Mouse (Mus musculus): ENCODE data around the gene Zfp940. TPM values are rescaled to one million over a fixed set of nuclear protein-coding genes. Genes with fewer than 3 reads are reported as not detected.

Zfp940 gene
- total RNA-seq, 2 experiments from 2014 or later = 14.3 to 17.0 TPM

DNA sequence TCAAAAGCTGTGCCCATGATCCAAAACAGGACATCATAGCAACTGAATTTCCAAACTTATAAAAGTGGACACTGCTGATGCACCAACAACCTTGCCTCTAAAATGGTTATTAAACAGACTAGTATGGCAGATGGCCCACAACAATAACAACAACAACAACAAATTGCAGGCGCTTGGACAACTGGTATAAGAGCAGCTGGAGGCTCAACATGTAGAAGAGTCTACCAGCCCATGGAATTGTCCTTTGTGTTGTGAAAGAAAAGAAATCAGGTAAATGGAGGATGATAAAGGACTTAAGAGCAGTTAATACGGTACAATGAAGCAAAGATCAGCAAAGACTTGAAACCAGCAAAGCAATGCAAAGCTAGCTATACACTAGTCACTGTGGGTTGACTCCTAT is 39.1 kb downstream of the Zfp940 start:
- no peak for DNase-seq (ENCODE audit: extremely low spot score in 1 of 2, low spot score in 1 of 2)

DNA sequence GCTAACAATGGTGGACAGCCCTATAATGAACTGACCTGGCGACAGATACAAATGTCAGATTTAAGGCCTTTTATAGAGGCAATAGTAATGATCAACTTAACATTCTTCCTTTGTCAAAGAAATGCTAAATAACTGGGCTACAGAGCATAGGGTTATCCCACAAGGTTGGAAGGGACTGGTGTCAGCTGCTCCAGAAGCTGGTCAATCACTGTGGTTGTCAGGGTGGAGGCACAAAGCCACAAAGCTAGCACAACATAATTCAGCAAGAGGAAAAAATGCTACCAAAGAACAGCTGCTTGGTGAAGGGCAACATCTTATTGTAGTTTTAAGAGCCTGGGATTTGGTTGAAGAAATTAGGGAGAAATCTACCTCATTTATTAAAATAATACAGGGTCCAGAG is 41.2 kb downstream of the Zfp940 start:
- no peak for DNase-seq (ENCODE audit: extremely low spot score in 1 of 2, low spot score in 1 of 2)

DNA sequence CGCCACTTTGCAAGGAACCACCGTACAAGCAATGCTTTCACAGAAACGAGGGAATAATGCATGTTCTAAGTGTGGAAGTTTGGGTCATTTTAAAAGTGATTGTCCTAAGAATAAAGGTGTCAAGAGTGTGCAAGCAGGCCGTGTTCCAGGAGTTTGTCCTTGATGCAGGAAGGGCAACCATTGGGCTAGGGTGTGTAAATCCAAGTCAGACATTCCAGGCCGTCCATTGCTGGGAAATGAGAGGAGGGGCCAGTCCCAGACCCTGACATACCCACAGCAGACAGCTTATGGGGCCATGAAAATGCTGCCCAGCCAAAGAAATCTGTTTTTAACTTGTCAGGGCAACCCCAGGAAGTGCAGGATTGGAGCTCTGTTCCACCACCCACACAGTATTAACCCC is 46.4 kb downstream of the Zfp940 start:
- DNase-seq (ENCODE audit: extremely low spot score in 1 of 2, low spot score in 1 of 2) = no peak

DNA sequence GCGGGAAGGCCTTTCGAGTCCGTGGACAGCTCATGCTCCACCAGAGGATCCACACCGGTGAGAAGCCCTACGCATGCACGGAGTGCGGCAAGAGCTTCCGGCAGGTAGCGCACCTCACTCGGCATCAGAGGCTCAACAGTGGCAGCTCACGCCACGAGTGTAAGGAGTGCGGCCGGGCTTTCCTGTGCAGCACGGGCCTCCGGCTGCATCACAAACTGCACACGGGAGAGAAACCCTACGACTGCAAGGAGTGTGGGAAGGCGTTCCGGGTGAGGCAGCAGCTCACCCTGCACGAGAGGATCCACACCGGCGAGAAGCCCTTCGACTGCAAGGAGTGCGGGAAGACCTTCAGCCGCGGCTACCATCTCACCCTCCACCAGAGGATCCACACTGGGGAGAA is 60.6 kb downstream of the Zfp940 start:
- no peak for DNase-seq (ENCODE audit: extremely low spot score in 1 of 2, low spot score in 1 of 2)

DNA sequence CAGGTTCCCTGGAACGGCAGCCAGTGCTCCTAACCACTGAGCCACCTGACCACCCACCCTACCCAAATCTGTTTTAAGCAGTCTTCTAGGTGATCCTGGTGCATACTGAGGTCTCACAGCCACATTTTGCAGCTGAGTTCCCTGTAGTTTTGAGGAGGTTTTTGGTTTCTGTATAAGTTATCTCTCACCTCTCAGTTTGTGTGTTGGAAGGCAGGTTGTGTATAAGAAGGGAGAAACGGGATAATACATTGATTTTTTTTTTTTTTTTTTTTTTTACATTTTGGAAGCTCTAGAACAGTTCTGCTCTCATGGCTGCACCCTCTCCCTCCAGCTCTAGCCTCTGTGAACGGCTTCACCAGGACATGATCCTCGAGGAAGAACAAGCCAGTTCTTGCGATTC is 67.6 kb downstream of the Zfp940 start:
- no peak for DNase-seq (ENCODE audit: extremely low spot score in 1 of 2, low spot score in 1 of 2)

DNA sequence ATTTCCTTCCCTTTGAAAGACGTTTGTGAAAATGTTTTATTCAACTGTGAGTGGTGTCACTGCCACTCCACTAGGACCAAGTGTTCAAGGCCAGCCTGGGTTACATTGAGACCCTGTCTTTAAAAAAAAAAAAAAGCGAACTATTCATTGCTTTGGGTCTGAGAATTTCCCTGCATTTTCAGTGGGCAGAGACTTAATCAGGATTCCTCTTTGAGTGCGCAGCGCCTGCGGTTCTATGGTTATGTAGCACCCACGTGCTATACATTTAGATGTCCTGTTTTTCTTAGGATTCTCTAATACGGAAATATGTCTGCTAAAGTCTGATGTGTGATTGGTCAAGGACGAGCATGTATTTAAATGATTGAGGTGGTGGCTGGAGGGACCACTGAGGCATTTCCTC is 68.4 kb downstream of the Zfp940 start:
- no peak for DNase-seq (ENCODE audit: extremely low spot score in 1 of 2, low spot score in 1 of 2)

DNA sequence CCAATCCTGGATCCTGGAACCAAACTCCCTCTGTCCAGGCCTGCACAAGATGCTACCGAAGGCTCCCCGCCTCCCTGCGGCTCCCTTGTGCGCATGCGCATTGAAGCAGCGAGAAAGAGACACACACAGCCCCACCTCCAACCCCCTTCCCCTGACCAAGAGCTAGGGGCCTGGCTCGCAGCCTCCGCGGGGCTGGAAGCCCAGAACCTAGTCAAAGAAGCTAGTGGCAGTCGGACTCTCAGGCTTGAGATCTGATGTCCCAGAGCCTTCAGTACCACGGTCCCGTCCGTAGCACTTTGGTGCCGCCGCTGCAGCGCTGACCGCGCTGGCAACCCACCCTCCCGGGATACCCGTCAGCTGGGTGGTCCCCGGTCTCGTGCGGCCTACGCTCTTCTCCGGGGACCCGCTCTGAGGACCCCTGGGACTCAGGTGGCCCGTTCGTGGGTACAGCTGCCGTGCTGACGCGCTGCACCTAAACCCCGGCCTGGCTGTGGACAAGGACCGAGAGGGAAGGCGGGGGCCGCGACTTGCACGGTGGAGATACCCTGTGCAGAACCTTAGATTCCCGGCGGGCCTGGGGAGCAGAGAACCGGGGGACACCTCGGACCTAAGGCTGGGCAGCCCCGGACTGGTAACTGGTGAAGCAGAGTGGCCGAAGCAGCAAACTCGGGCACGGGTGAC is 69.5 kb downstream of the Zfp940 start, which contains the start of gene Zfp30:
Zfp30 (plus strand) TSS at position 128 of the 681 bp plus-strand sequence.
- DNase-seq (ENCODE audit: extremely low spot score in 1 of 2, low spot score in 1 of 2) = peak; percentile 72 to 75

Other genes with a start within 250 kb of the Zfp940 start
- gene Catsperg2, start 126.6 kb downstream of the Zfp940 start, total RNA-seq (2021) = under 1 TPM in 1 of 2 experiments, not detected in 1; 0.52 TPM
- gene Zfp84, start 85.1 kb downstream of the Zfp940 start, total RNA-seq (2021) = 10 to 100 TPM; 18.6 to 19.0 TPM
- 10 to 100 TPM in 1 of 2 experiments, 1 to 10 TPM in 1; 9.6 to 10.9 TPM for gene Zfp30, start 69.7 kb downstream of the Zfp940 start, total RNA-seq (2021)
- gene Zfp790, start 37.6 kb downstream of the Zfp940 start, total RNA-seq (2021) = 10 to 100 TPM; 21.0 to 22.0 TPM
- 10 to 100 TPM; 14.0 to 14.2 TPM for gene Zfp420, start 6.3 kb upstream of the Zfp940 start, total RNA-seq (2021)
- gene Zfp27, start 52.9 kb upstream of the Zfp940 start, total RNA-seq (2021) = 10 to 100 TPM; 19.5 to 20.1 TPM
- gene Zfp383, start 54.6 kb upstream of the Zfp940 start, total RNA-seq (2021) = 1 to 10 TPM; 8.4 to 8.7 TPM
- 10 to 100 TPM; 15.1 to 16.7 TPM for gene Zfp74, start 100.4 kb upstream of the Zfp940 start, total RNA-seq (2021)
- gene Zfp568, start 130.3 kb upstream of the Zfp940 start, total RNA-seq (2021) = 1 to 10 TPM; 2.5 to 3.5 TPM
- 10 to 100 TPM in 1 of 2 experiments, 1 to 10 TPM in 1; 9.2 to 10.3 TPM for gene Zfp14, start 197.7 kb upstream of the Zfp940 start, total RNA-seq (2021)
- gene Zfp82, start 219.2 kb upstream of the Zfp940 start, total RNA-seq (2021) = 1 to 10 TPM; 1.9 to 5.0 TPM
- gene Gm26920, start 236.7 kb upstream of the Zfp940 start, total RNA-seq (2021) = 1 to 10 TPM in 1 of 2 experiments, not detected in 1; 2.0 TPM
- gene Zfp566, start 236.9 kb upstream of the Zfp940 start, total RNA-seq (2021) = 1 to 10 TPM; 5.3 to 7.1 TPM
- gene Zfp260, start 241.1 kb upstream of the Zfp940 start, total RNA-seq (2021) = 10 to 100 TPM; 64.8 to 89.9 TPM

Data from layer of hippocampus, postnatal 25 days (tissue).